Mouse (Mus musculus) urinary bladder, postnatal 36 days (tissue): ENCODE data around the gene Ermard.

Experiments used
- DNase-seq, 2 experiments: peaks; one replicate each; pipeline ENCODE4 v3.0.0; 2022; ENCODE audit warnings: low spot score in 2 of 2, mixed read lengths in 1 of 2

Ermard gene

DNA sequence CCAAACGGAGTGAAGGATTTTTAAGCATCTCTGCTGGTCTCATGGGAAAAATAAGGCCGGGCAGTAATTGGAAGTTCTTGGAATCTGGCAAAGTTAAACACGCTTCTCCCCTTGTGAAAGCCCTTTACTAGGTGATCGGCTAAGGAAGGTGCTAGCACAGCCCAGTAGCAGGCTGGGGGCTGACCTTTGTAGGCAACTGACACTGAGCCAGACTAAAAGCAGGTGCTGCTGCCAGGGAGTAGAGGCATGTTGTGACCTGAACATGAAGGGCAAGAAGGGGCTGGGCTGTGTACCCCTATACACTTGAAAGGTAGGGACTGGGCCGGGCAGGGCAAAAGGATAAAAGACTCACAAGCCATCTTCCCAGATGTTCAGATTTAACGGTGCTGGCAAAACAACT, 19.3 kb downstream of the Ermard start:
- DNase-seq, result no peak

DNA sequence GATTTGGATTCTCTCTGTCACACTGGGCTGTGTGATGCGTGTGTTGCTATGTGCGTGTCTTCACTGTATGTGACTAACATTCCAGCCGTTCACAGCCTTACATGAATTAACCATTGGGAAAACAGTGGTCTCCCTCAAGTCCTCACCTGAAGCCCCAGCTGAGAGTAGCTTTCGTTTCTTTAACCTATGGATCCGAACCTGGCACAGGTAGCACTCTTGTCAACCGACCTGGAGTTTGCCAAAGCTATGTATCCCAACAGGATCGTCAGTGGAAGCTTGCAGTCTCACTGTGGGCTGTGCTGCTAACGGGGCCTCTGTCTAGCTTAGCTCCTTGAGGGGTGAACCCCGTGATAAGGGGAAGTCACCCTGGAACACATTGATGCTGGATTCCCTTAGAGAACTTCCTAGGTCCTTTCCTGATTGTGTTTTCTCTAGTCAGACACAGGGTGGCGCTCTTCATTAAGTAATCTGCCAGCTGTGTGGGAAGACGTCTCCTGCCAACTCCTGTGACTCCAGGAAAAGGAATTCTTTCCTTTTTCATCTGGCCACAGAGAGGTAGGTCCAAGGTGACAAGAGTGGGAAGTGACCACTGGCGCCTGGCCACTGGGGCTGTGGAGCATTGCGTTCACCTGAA, 24.5 kb downstream of the Ermard start:
- peak; percentile 52 to 62 for DNase-seq

DNA sequence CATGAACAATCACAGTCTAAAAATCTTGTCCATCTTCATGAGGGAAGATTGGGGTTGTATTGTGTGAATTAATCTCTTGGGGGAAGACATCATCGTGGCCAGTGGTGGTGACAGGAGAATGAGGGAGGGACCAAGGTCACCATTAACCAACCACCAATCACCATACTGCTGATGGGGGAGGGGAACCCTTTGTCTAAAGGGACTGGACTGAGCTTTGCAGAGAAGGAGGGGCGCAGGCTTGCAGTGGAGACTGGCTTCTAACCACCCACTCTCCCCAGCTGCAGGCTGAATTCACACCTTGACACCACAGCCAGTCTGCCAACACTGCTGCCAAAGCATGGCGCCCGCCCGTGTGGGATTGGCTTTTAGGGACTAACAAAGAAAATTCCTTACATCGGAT, 25.1 kb downstream of the Ermard start:
- no peak for DNase-seq

DNA sequence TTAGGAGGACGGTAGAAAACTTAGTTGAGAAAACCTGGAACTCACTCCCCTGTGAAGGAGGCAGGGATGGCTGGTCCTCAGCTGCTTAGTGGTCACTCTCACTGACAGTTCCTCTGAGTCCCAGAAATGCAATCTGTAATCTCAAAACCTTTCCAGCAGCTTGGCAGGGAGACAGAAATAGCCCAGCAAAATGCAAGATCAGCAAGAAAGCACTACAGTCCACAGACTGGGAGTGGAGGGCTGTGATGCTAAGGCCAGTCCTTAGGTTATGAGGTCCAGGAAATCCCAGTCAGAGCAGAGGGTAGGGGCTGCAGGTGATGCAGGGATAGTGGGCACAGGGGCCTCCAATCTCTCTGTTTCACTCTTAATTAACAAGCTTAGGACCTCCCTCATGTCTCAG, 25.9 kb downstream of the Ermard start:
- DNase-seq, result no peak

DNA sequence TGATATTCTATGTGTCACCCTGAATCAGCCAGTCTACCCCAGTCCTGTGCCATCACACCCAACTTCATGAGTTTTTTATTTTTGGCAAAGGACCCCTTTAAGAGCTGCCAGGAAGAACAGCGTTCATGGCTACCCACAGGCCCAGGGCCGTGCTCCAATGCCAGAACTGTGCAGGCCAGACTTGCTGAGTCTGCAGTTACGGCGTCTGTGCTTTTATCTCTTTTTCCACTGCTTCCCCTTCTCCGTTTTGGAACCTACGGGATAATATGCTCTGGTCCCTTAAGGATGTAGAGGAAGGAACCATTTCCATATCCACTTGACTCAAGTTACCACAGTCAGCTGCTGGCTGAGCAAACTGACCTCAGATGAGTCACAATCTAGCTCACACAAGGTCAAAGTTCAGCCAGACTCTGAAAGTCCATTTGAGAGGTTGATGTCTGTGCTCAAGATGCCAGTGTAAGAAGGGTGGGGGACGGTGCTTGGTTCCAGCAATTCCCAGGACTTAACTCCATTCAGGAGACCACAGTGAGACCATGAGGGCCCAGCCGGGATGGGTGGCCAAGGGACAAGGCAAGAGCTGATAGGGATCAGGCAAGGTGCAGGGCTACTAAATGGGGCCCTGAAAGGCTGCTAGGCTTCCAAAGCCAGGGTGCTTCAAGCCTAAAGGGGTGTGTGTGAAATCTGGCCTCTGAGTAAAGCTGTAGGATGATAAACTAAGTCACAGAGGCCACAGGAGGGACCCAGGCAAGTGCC, 27.2 kb downstream of the Ermard start:
- no peak for DNase-seq

DNA sequence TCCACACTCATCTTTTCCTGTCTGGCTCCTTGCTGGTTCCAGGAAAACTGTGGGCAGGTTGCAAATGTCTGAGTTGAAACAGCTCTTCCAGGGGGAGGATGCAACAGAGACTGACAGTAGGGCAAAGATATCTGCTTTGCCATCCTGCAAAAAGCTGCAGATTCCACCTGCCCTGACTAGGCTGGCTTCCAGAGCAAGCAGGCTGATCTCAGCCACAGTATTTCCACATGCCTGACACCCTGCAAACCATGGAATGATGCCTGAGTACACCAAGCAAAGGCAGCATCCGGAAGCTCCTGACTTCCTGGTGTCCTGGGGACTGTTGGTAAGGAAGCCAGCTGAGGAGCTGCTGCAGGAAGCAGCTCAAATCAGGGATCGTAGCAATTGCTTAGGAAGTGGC, 28.1 kb downstream of the Ermard start:
- DNase-seq, result no peak

DNA sequence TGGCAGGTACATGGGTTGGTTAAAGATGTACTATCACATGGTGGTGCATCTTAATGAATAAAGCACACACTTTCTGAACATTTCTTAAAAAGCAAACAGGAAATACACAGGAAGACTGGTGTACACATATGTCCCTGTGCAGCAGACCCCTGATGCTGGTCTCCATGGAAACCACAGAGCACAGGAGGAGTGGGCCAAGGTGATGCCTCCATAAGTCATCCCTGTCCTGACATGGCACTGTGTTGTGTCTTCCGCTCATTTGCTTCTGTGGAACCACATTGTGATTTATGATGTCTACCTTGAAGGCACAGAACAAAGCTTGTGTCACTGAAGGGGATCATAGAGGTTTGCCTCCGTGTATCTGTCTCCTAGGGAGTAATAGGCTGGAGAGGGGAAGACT, 31.2 kb downstream of the Ermard start:
- DNase-seq, result no peak

DNA sequence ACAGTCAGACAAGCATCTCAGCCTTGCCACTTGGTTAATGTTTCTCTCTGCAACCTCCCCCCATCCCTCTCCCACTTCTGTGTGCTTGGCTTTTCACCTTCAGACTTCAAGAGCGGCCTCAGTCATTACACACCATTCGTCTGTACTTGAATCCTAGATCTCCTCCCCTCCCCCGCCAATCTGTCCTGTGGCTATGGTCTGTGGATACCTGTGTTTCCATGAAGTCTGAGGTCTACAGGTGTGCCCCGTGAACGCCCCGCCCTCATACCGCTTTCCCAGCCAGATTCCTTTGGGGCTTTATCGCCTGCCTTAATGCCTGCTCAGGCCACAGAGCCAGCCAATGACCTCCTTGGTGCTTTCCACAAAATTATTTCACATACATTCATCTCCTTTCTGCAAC, 34.0 kb downstream of the Ermard start:
- peak in 1 of 2 experiments; percentile 33 for DNase-seq

DNA sequence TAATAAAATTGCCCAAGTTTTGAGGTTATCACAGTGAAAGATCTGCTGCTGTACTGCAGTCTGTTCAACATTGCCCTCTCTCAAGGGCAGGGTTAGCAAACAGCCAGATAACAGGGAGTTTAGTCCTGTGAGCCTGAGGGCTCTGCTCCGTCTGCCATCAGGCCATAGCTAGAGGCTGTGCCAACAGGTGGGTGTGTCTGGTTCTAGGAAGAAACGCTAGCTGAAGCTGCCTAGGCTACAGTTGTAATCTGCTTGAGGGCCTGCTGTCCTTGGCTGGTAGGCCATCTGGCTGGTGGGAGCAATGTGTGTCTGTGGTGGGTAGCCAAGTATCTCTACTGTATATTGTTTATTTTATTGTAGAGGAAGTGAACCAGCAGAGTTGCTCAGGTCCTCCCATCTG, 36.5 kb downstream of the Ermard start:
- no peak for DNase-seq

DNA sequence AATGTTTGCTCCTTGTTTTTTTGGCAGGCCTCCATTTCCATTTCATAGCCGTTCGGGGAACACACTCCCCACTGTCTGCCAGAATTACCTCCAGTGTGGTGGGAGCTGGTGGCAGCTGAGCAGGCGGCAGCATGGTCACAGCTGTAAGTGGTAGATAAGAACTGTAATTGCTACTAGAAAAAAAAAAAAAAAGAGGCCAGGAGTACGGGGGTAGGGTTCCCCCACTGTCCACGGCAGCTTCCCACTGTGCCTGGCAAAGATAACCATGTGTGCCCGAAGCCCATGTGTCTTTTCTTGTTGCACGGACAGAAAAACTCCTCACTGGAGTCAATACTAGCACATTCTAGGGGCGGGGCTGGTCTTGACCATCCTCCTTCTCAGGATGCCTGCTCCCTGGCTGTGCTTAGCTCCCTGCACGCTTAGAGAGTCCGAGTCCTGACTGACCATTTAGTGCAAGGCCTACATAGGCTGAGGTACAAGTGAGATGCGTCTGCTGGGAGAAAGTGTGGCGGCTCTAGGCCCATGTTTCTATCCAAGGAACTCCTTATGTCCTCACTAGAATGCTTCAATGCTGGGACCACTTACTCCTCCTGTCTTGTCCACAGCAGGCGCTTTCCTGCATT, 43.3 kb downstream of the Ermard start:
- no peak for DNase-seq

DNA sequence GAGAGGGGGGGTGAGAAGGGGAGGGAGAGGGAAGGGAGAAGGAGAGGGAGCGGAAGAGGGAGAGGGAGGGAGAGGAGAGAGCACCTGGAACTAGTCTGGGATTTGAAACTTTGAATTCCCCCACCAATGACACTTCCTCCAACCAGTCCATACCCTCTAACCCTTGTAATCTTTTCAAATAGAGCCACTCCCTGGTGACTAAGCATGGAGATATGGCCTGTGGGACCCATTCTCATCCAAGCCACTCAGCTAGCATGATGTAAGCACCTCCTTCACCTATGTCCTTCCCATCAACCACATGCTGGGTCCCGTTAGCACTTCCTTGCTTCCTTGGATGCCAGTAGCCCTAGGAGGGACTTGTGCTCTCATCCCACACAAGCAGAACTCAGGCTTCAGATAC, 44.0 kb downstream of the Ermard start:
- no peak for DNase-seq

DNA sequence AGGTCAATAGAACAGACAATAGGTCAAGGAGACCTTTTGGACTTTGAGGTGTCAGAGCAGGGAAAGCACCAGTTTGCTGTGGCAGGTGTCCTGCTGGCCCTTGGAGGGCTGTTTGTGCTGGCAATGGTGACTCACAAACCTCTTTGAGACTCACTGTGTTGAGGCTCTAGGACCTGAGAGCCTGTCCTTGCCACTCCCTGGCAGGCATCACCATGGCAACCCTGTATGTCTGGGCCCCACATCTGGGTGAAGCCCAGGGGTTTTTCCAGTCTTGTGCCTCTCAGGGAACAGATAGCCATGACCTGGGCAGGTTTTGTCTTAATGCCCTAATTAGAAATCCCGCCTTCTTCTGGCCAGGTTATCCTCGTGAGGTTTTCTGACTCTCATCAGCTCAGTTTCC, 47.2 kb downstream of the Ermard start:
- DNase-seq, result no peak

DNA sequence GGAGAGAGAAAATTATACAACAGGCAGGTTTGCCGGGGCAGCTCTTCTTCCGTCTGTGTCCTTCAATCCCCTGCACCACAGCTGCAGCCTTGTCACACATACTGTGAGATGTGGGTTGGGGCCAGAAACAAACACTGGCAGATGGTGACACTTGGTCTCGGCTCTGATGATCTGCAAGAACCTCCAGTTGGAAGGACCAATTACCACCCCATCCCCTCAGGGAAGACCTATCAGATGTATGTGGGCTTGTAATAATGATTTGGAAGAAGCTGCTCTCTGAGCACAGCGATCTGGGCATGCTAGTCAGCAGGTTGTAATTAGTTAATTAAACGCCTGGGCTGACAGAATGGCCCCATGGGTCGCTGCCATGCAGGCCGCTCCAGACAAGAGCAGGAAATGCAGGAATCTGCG, 47.6 kb downstream of the Ermard start:
- DNase-seq, result no peak

DNA sequence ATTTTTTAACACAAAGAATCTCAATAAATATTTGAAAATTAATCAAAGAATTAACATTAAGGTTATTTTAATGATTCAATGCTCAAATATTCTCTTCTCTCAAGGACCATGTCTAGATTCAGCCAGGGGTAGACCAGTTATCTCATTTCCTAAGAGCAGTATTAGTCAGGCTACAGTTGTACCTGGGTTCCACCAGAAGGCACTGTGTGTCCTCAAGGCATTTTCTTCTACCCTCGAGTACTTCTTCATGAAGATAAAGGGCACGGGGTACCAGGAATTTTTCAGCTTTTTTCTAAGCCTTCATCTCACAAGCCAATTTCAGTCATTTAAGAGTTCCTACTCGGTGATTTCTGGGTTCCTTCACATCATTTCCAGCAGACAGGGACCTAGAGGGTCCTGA, 50.7 kb downstream of the Ermard start:
- DNase-seq, result no peak

DNA sequence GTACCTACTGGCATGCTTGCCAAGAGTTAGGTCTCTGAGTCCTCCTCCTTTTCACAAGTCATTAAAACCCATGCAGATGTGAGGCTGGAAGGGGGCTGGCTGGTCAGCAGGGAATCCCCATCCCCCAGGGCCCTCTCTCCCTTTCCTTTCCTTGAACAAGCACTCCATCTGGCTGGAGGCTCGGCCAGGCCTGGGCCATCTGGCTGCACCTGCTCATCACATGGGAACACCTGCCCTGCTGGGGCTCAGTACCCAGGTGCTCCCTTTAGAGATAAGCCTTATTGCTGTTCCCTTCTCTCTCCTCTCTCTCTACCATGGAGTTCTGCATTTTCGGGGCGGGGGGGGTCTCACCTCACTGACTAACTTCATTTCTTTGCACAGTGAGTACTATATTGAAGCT, 52.5 kb downstream of the Ermard start:
- no peak for DNase-seq

DNA sequence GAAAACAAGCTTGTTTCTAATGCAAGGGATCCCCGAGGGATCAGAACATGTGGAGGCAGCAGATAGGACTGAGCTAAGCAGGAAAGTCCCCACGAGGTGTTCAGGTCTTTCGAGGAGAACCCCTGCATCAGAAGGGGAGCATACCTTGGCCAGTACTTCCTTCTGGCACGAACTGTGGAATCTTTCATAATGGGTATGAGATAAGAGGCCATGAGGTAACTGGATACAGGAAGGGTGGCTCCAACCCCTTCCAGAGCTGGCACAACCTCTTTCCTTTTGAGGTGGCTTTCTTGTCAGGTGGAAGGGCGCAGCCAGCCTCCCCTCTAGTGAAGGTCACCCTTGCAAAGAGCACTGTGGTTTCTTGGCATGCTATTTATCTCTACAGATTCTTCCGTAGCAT, 55.8 kb downstream of the Ermard start:
- DNase-seq, result no peak

DNA sequence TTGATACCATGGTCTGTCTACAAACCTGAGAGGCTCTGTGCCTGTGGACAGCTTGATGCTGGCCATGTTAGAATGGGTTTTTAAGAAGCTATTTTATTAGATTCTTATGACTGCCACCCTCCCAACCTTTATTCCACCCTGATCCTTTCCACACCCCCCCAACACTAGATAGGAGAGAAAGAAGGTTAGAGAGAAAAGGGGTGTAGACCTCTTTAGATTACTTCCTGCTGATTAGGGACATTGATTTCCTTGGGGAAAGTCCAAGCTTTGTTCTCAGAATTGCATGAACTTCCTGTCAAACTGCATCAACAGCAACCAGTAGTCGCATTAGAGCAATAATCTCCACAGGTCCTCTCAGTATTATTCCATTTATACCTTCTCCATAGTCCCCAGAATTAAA, 57.7 kb downstream of the Ermard start:
- DNase-seq, result no peak

DNA sequence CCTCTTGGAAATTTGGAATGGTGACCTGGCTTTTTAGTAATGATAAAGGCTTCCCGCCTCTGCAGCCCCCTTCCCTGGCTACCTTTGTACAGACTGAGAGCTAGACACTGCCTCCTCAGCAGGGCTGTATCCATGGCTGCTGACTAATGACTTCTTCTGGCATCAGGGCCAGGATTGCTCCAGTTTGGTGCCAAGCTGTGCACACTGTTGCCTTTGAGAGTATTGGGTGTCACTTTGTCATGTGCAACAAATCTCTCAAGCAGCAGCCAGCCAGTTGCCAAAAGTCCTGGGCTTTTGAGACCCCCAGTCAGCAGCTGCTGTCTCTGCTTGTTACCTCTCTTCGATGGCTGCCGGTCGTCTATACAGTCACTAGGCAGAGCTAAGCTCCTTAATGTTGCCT, 60.3 kb downstream of the Ermard start:
- DNase-seq, result no peak

DNA sequence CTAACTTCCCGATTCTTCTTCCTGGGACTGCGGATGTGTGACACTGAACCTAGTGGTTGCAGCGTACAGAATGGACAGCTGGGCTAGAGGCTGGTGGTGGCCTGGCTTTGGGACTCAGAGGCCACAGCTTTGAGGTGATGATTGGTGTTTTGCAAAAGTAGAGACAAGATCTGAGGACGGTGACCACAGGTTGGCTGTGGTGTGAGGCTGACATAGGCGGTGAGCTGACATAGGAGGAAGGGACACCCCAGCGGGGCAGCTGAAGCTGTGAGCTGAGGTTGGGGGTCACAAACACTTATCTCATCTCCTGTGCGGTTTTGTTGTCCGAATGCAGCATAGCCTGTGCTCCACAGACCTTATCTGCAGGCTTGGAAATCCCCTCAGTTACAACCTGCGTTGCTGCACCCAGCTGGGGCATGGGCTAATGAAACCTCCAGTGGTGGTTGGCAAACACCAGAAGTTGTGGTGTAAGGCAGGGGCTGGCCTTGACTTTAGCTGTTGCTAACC, 66.2 kb downstream of the Ermard start:
- DNase-seq, result no peak

DNA sequence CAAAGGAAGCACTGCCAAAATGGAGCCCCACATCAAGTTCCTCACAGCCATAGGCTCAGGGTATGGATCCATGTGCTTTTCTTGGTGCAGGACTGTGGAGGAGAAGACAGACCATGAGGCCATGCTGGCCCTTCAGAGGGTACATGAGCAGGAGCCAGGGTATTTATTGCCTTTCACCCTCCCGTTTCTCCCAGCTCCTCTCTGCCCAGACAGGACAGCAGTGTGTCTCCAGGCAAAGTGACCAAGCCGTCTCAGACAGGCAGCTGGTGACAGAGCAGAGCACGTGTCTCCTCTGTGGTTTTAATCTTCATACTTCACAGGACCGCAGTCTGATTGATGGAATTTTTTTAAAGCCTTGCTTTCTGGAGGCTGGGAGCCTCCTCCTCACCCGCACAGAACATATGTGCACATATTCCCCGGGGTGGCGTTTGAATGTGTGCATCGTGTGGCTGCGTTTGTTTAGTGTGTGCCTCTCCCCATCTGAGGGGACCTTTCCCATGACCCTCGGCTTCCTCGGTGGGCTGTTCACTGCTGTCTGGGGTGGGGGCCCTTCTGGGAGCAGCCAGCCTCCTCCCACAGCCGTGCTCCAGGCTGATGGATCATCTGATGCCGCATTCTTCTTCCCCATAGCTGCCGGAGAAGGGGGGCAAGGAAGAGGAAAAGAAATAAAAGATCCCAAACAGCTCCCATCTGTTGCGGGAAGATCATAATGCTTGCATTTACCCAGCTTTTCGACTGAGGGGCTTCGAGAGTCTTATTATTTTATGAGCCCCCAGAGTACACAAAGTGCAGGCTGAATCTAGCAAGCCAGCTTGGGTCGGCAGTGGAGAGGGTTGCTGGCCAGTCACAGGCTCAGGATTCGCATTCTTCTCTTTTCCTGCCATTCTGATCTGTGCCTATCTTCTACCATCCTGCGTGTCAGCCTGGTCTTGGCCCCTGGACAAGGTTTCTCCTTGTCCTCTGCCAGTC, 67.7 kb downstream of the Ermard start:
- no peak for DNase-seq

DNA sequence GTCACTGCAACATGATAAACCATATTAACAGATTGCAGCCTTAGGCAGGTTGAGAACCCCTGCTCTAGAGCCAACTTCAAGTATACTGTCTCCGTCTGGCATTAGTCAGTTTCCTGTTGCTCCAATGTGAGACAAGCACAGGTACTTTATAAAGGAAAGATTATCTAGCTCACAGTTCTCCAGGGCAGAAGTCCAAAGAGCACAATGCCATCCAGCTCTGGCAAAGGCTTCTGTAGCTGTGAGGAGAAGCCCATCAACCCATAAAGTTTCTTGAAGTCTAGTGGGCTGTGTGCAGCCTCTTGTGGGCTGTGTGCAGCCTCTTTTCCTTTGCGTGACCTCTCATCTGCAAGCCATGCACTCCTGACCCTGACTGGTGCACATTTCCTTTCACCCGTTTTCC, 74.5 kb downstream of the Ermard start:
- DNase-seq, result no peak

DNA sequence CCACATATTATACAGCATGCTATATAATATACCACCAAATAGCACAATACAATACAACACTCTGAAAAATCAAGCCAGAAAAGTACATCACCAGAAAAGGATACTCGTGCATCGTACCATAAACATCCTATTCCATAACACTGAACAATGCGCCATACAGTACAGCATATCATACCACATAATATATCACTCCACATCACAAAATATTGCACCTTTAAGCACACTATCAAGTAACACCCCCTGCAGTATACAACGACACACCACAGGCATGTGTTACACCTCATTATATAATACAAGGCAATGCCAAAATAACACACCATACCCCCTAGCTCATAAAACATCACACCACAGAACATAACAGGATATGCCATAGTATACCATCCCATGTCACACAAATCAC, 79.1 kb downstream of the Ermard start:
- DNase-seq, result no peak
